Mouse (Mus musculus): Measurements from ENCODE around the gene Alg5. TPM values are rescaled to one million over a fixed set of nuclear protein-coding genes. Genes with fewer than 3 reads are reported as not detected.

Gene Alg5
- polyA plus RNA-seq, 1 experiment from 2014 or later = 50.7 TPM

DNA sequence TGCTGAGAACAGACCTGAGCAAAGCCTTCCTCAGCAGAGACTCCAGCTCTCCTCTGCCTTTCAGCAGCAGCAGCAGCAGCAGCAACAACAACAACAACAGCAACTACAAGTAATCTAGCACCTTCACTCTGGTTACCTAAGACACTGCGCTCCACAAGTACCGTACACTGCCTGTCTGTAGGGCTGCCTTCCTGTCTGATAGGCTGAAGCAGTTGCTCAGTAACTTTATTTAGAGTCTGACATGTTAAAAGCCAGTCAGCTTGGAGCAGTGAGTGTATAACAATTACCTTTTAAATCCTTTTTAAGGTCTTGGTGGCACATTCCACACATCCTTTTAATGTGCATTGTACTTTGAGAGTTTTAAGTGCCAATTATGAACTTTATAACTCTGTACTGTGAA is 7.8 kb upstream of the Alg5 start:
- Histone ChIP-seq H3K4me1 (ENCODE audit: insufficient read depth) (no peaks in the 10 kb centered on the region), H3K9me3 (ENCODE audit: low read depth, low read length) (no peaks in the 10 kb centered on the region), H3K4me3 (ENCODE audit: low read depth, low read length) (no peak overlapping the region), H3K36me3 (ENCODE audit: insufficient read depth) (peaks cover 83% of the 10 kb centered on the region), H3K9ac (no peak overlapping the region), H3K27me3 (ENCODE audit: insufficient read depth, low read length) (no peaks in the 10 kb centered on the region), H3K27ac (ENCODE audit: low read depth) (no peak overlapping the region), H3K4me2 (no peak overlapping the region)
- ATAC-seq (ENCODE audit: insufficient read depth) = no peak
- 94% methylated on average over 2 of the region's 2 CpGs for WGBS
- no peak for TF ChIP-seq CTCF (IDR thresholded peaks at IDR 0.05; ENCODE audit: low read depth)
- DNase-seq = no peak

GRCm38 (mm10) chr3:54728100-54728499 is 7.2 kb upstream of the Alg5 start:
- ATAC-seq (ENCODE audit: insufficient read depth) = no peak

DNA sequence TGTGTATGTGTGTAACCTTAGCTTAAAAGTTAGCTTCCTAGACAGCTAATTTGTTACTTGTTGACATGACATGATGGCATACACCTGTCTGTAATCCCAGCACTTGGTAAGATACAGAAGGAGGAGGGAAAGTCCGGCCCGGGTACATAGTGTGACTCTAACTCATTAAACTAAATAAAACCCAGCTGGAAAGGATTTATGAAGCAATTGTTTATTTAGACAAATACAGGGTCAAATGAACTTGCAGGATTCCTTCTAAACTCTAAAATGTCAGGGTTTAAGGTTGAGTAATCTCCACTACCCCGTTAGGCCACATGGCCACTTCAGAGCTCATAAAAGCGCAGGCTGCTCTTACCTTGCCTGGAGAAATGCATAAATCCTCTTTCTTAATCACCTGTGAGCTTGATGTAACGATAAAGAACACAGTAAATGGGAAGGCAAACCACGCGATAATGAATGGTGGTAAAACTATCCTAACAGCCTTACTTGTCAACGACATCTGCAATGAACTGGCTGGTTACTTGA is 3.7 kb upstream of the Alg5 start:
- H3K36me3 ChIP-seq (ENCODE audit: insufficient read depth) = peaks cover 64% of the 10 kb centered on the region

More at GRCm38 (mm10) chr3:54728100-54728499, 7.2 kb upstream of the Alg5 start:
- H3K27ac ChIP-seq (ENCODE audit: low read depth) = no peak overlapping the region
- H3K4me3 ChIP-seq (ENCODE audit: low read depth, low read length) = no peak overlapping the region
- no peak overlapping the region for H3K4me2 ChIP-seq
- no peaks in the 10 kb centered on the region for H3K9me3 ChIP-seq (ENCODE audit: low read depth, low read length)
- no peak for TF ChIP-seq CTCF (IDR thresholded peaks at IDR 0.05; ENCODE audit: low read depth)
- DNase-seq = no peak
- 91% methylated on average over 6 of the region's 6 CpGs for WGBS
- no peaks in the 10 kb centered on the region for H3K27me3 ChIP-seq (ENCODE audit: insufficient read depth, low read length)
- H3K9ac ChIP-seq = no peak overlapping the region
- H3K36me3 ChIP-seq (ENCODE audit: insufficient read depth) = peaks cover 82% of the 10 kb centered on the region
- no peaks in the 10 kb centered on the region for H3K4me1 ChIP-seq (ENCODE audit: insufficient read depth)

GRCm38 (mm10) chr3:54732371-54732770 is 3.0 kb upstream of the Alg5 start:
- Histone ChIP-seq H3K9ac (no peak overlapping the region), H3K36me3 (ENCODE audit: insufficient read depth) (peaks cover 58% of the 10 kb centered on the region), H3K4me3 (ENCODE audit: low read depth, low read length) (no peak overlapping the region), H3K9me3 (ENCODE audit: low read depth, low read length) (no peaks in the 10 kb centered on the region), H3K27me3 (ENCODE audit: insufficient read depth, low read length) (no peaks in the 10 kb centered on the region), H3K4me1 (ENCODE audit: insufficient read depth) (no peaks in the 10 kb centered on the region), H3K27ac (ENCODE audit: low read depth) (no peak overlapping the region), H3K4me2 (no peak overlapping the region)
- no peak for TF ChIP-seq CTCF (IDR thresholded peaks at IDR 0.05; ENCODE audit: low read depth)
- ATAC-seq (ENCODE audit: insufficient read depth) (no peak), DNase-seq (no peak)
- WGBS = 82% methylated on average over 4 of the region's 4 CpGs

More for the DNA sequence above, 3.7 kb upstream of the Alg5 start:
- Histone ChIP-seq H3K4me2 (no peak overlapping the region), H3K27ac (ENCODE audit: low read depth) (no peak overlapping the region), H3K4me1 (ENCODE audit: insufficient read depth) (no peaks in the 10 kb centered on the region), H3K9me3 (ENCODE audit: low read depth, low read length) (no peaks in the 10 kb centered on the region), H3K27me3 (ENCODE audit: insufficient read depth, low read length) (no peaks in the 10 kb centered on the region), H3K9ac (no peak overlapping the region), H3K4me3 (ENCODE audit: low read depth, low read length) (no peak overlapping the region)
- ATAC-seq (ENCODE audit: insufficient read depth) (no peak), DNase-seq (no peak)
- WGBS = 64% methylated on average over 8 of the region's 8 CpGs
- no peak for TF ChIP-seq CTCF (IDR thresholded peaks at IDR 0.05; ENCODE audit: low read depth)

- H3K4me2 ChIP-seq = peak overlapping the region; percentile 68
- WGBS = under 1% methylated on average over 83 of the region's 84 CpGs
- peaks cover 43% of the 10 kb centered on the region for H3K36me3 ChIP-seq (ENCODE audit: insufficient read depth)
- peak; percentile 94 for ATAC-seq (ENCODE audit: insufficient read depth)
- H3K27ac ChIP-seq (ENCODE audit: low read depth) = peak overlapping the region; percentile 99
- H3K4me1 ChIP-seq (ENCODE audit: insufficient read depth) = no peaks in the 10 kb centered on the region
- peak overlapping the region; percentile 94 for H3K9ac ChIP-seq
- DNase-seq = peak; percentile 94
- TF ChIP-seq CTCF (IDR thresholded peaks at IDR 0.05; ENCODE audit: low read depth) = no peak
- H3K9me3 ChIP-seq (ENCODE audit: low read depth, low read length) = no peaks in the 10 kb centered on the region
- peak overlapping the region; percentile 89 for H3K4me3 ChIP-seq (ENCODE audit: low read depth, low read length)
- H3K27me3 ChIP-seq (ENCODE audit: insufficient read depth, low read length) = no peaks in the 10 kb centered on the region
These were observed 710 bp upstream of the Alg5 start for GRCm38 (mm10) chr3:54734411-54735246.

DNA sequence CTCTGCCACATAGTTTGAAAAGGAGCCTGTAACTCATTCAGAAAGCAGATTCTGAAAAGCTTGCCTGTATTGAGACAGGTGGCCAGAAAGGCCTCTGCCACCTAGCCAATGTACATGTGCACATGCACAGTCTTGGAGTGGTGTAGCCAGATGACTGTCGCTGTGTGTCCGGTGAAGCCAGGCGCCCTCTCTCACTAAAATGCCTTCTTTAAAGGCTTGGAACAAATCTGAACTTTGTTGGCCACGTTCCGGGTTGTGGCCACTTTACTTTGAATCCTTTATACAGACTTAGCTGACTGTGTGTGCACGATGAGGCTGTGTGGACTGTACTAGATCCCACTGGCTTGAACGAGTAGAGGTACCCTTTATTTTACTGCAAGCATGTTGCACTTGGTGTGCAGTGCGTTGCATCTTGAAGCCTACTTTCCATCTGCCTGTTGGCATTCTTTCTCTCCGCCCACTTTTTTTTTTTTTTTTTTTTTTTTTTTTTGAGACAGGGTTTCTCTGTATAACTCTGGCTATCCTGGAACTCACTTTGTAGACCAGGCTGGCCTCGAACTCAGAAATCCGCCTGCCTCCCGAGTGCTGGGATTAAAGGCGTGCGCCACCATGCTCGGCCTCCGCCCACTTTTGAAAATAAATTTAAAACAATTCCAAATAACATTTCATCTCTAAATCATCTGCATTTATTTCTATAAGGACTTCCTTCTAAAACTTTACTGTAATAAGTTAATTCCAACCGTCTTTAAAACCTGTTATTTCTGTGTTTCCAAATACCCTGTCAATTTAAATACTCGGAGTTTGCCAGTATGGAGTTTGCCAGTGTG is 975 bp downstream of the Alg5 start:
- no peak for ATAC-seq (ENCODE audit: insufficient read depth)

DNA sequence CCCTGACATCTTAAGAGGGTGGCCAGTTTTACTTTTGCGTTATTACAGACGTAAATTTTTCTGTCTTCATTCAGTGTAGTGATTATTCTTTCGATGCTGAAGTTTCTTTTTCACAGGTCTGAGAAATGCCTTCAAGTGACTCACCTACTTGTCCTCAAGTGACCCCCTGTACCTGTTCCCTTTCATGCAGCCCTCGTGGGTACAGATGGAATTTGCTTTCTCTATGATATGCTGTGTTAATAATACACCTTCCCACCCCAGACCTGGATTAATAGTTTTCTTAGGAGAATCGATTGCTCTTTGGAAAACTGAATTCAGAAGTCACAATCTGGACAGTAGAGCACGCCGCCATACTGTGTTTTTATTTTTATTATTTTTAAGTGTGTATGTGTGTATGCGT is 2.0 kb downstream of the Alg5 start:
- Histone ChIP-seq H3K4me1 (ENCODE audit: insufficient read depth) (no peaks in the 10 kb centered on the region), H3K4me2 (no peak overlapping the region), H3K27ac (ENCODE audit: low read depth) (no peak overlapping the region), H3K36me3 (ENCODE audit: insufficient read depth) (peaks cover 39% of the 10 kb centered on the region), H3K9me3 (ENCODE audit: low read depth, low read length) (no peaks in the 10 kb centered on the region), H3K4me3 (ENCODE audit: low read depth, low read length) (no peak overlapping the region), H3K27me3 (ENCODE audit: insufficient read depth, low read length) (no peaks in the 10 kb centered on the region), H3K9ac (no peak overlapping the region)
- WGBS = 86% methylated on average over 8 of the region's 8 CpGs
- TF ChIP-seq CTCF (IDR thresholded peaks at IDR 0.05; ENCODE audit: low read depth) = no peak
- DNase-seq (no peak), ATAC-seq (ENCODE audit: insufficient read depth) (no peak)

More for the DNA sequence above, 975 bp downstream of the Alg5 start:
- Histone ChIP-seq H3K9me3 (ENCODE audit: low read depth, low read length) (no peaks in the 10 kb centered on the region), H3K27me3 (ENCODE audit: insufficient read depth, low read length) (no peaks in the 10 kb centered on the region), H3K36me3 (ENCODE audit: insufficient read depth) (peaks cover 39% of the 10 kb centered on the region), H3K4me1 (ENCODE audit: insufficient read depth) (no peaks in the 10 kb centered on the region), H3K4me3 (ENCODE audit: low read depth, low read length) (peak overlapping the region; percentile 89), H3K4me2 (peak overlapping the region; percentile 68), H3K9ac (peak overlapping the region; percentile 94), H3K27ac (ENCODE audit: low read depth) (peak overlapping the region; percentile 99)
- peak; percentile 51 for DNase-seq
- no peak for TF ChIP-seq CTCF (IDR thresholded peaks at IDR 0.05; ENCODE audit: low read depth)
- WGBS = 51% methylated on average over 18 of the region's 18 CpGs

Measured in lung, embryonic 14.5 days (tissue).